20 mouse cellular contexts compared by ENCODE assay signal in the genomic region with DNA sequence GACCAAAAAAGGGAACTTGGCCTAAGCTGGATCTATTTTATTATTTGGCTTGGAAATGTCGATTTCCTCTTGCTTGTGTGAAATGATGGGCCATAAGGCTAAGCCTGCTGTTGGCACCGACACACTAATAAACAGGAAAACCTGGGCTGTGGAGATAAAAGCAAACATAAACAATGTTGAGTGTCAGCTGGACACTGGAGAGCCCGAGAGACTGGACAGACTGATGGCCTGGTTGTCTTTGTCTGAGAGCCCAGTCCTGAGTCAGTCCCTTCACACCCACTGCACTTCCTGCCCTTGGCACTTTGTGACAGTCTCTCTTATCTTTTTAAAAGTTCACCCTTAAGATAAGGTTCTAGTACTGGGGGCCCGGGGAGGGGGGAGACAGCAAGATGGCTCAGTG. TPM values are rescaled to one million over a fixed set of nuclear protein-coding genes. Genes with fewer than 3 reads are reported as not detected.
A peak's percentile ranks its signal among the peaks of the same experiment; 100 is the strongest.
DNase-seq lines count a peak whose midpoint lies in the region; ATAC-seq and TF ChIP-seq lines count a peak whose summit lies in the region.
"Had no signal": no experiment of that assay in that cellular context is flagged by ENCODE, and none has a peak within 500 bp of the region (broad histone marks: within the 10 kb centered on the region; RNA-seq: fewer than 3 reads in every experiment).

No protein-coding gene starts in this region.

- H3K9me3 ChIP-seq in heart, embryonic 16.5 days (replicated peaks; ENCODE audit: control insufficient read depth, low read length) = no peaks in the 10 kb centered on the region
- H3K9me3 ChIP-seq in megakaryocyte, embryonic 14.5 days = no peaks in the 10 kb centered on the region
- no peaks in the 10 kb centered on the region for H3K9me3 ChIP-seq in lung, embryonic 14.5 days (ENCODE audit: low read depth, low read length)
- H3K9me3 ChIP-seq: forebrain, embryonic 13.5 days; hindbrain, embryonic 10.5 days; limb, embryonic 15.5 days; midbrain, embryonic 12.5 days; neural tube, embryonic 15.5 days; stomach, embryonic 15.5 days had no signal

- 37% methylated on average over 4 of the region's 4 CpGs for WGBS in heart, embryonic 16.5 days
- WGBS in lung, embryonic 14.5 days = 18% methylated on average over 4 of the region's 4 CpGs

- H3K36me3 ChIP-seq in heart, embryonic 16.5 days (ENCODE audit: control insufficient read depth, insufficient read depth) = no peaks in the 10 kb centered on the region
- no peaks in the 10 kb centered on the region for H3K36me3 ChIP-seq in megakaryocyte, embryonic 14.5 days (replicated peaks; ENCODE audit: low read length)
- no peaks in the 10 kb centered on the region for H3K36me3 ChIP-seq in lung, embryonic 14.5 days (ENCODE audit: insufficient read depth)
- H3K36me3 ChIP-seq: hindbrain, embryonic 10.5 days; limb, embryonic 15.5 days; midbrain, embryonic 12.5 days; neural tube, embryonic 15.5 days; stomach, embryonic 15.5 days had no signal

- no peak overlapping the region for H3K9ac ChIP-seq in heart, embryonic 16.5 days (ENCODE audit: low read length)
- no peak overlapping the region for H3K9ac ChIP-seq in lung, embryonic 14.5 days
- H3K9ac ChIP-seq: forebrain, embryonic 13.5 days; limb, embryonic 15.5 days; liver, postnatal 0 days; midbrain, embryonic 12.5 days; neural tube, embryonic 15.5 days; stomach, embryonic 15.5 days had no signal

- intact Hi-C loops in heart, postnatal 36 days (cut with DNase I) = no loop called here

- TF ChIP-seq CTCF in lung, embryonic 14.5 days (IDR thresholded peaks at IDR 0.05; ENCODE audit: low read depth) = no peak

- no peak overlapping the region for H3K4me3 ChIP-seq in heart, embryonic 16.5 days (ENCODE audit: low read length)
- H3K4me3 ChIP-seq in megakaryocyte, embryonic 14.5 days (replicated peaks) = peak overlapping the region; percentile 33
- H3K4me3 ChIP-seq in lung, embryonic 14.5 days (ENCODE audit: low read depth, low read length) = no peak overlapping the region
- H3K4me3 ChIP-seq: forebrain, embryonic 13.5 days; hindbrain, embryonic 10.5 days; limb, embryonic 15.5 days; midbrain, embryonic 12.5 days; neural tube, embryonic 15.5 days; stomach, embryonic 15.5 days had no signal

- H3K27ac ChIP-seq in heart, embryonic 16.5 days (ENCODE audit: low read length) = no peak overlapping the region
- H3K27ac ChIP-seq in lung, embryonic 14.5 days (ENCODE audit: low read depth) = no peak overlapping the region
- H3K27ac ChIP-seq: forebrain, embryonic 13.5 days; hindbrain, embryonic 10.5 days; limb, embryonic 15.5 days; midbrain, embryonic 12.5 days; neural tube, embryonic 15.5 days; stomach, embryonic 15.5 days had no signal

- H3K27me3 ChIP-seq in heart, embryonic 16.5 days (ENCODE audit: control insufficient read depth, insufficient read depth, low read length) = no peaks in the 10 kb centered on the region
- H3K27me3 ChIP-seq in megakaryocyte, embryonic 14.5 days (replicated peaks) = no peaks in the 10 kb centered on the region
- no peaks in the 10 kb centered on the region for H3K27me3 ChIP-seq in lung, embryonic 14.5 days (ENCODE audit: insufficient read depth, low read length)
- H3K27me3 ChIP-seq: forebrain, embryonic 13.5 days; limb, embryonic 15.5 days; midbrain, embryonic 12.5 days; neural tube, embryonic 15.5 days; stomach, embryonic 15.5 days had no signal

- H3K4me1 ChIP-seq in heart, embryonic 16.5 days (ENCODE audit: control insufficient read depth, insufficient read depth, low read length) = peaks cover 9% of the 10 kb centered on the region
- H3K4me1 ChIP-seq in megakaryocyte, embryonic 14.5 days = peaks cover 52% of the 10 kb centered on the region
- no peaks in the 10 kb centered on the region for H3K4me1 ChIP-seq in lung, embryonic 14.5 days (ENCODE audit: insufficient read depth)
- H3K4me1 ChIP-seq: forebrain, embryonic 13.5 days; hindbrain, embryonic 10.5 days; limb, embryonic 15.5 days; midbrain, embryonic 12.5 days; neural tube, embryonic 15.5 days; stomach, embryonic 15.5 days had no signal

- no peak for DNase-seq in heart, postnatal 36 days
- DNase-seq in lung, embryonic 14.5 days = peak; percentile 37
- DNase-seq in ovary, postnatal 36 days (ENCODE audit: low spot score) = no peak
- DNase-seq in frontal cortex, postnatal 36 days (ENCODE audit: low spot score in 2 of 2) = no peak
- DNase-seq: cerebellum, adult 8-10 months; embryo, embryonic 11 days; layer of hippocampus, adult 9-11 months; liver, postnatal 0 days; retina, postnatal 1 day had no signal

- no peak overlapping the region for H3K4me2 ChIP-seq in heart, embryonic 16.5 days (ENCODE audit: low read depth, low read length)
- H3K4me2 ChIP-seq in lung, embryonic 14.5 days = no peak overlapping the region
- H3K4me2 ChIP-seq: forebrain, embryonic 13.5 days; limb, embryonic 15.5 days; midbrain, embryonic 12.5 days; neural tube, embryonic 15.5 days; stomach, embryonic 15.5 days had no signal

- ATAC-seq in heart, embryonic 16.5 days (replicated peaks; ENCODE audit: extremely low read depth, insufficient read depth, low FRiP score) = peak; percentile 49; the same call in 1 of the 2 replicates
- ATAC-seq in megakaryocyte, adult 5-6 weeks (ENCODE audit: poor library complexity, severe bottlenecking) = no peak
- no peak for ATAC-seq in lung, embryonic 14.5 days (ENCODE audit: insufficient read depth)
- ATAC-seq: activated CD4-positive, CD25-positive, alpha-beta regulatory T cell, adult 4 months; forebrain, embryonic 13.5 days; liver, postnatal 0 days had no signal

RNA-seq across cellular contexts. Expression of gene Hexa, which starts 16.4 kb away (rescaled TPM):
- polyA plus RNA-seq in heart, embryonic 16.5 days (2015; fragmentation: Nextera tagmentation; extraction: Ambion mirVana) = 66.2 and 76.3 TPM in 2 replicates
- 10 to 100 TPM; 43.9 to 47.0 TPM for total RNA-seq in heart, postnatal 36 days (2021)
- 125 and 176 TPM in 2 replicates for polyA plus RNA-seq in megakaryocyte, embryonic 14.5 days (2012; ENCODE audit: insufficient read depth, low replicate concordance)
- total RNA-seq in megakaryocyte, adult 5-6 weeks (2015) = 159 and 162 TPM in 2 replicates
- total RNA-seq in megakaryocyte, adult 5-6 weeks (2017) = 252 and 269 TPM in 2 replicates
- polyA plus RNA-seq in lung, embryonic 14.5 days (2014; fragmentation: Nextera tagmentation; extraction: Ambion mirVana) = 67.3 and 68.2 TPM in 2 replicates

RNA-seq across cellular contexts. Expression of gene Tmem202, which starts 16.7 kb away (rescaled TPM):
- polyA plus RNA-seq in heart, embryonic 16.5 days (2015; fragmentation: Nextera tagmentation; extraction: Ambion mirVana) = 0.27 and 0.34 TPM in 2 replicates
- total RNA-seq in heart, postnatal 36 days (2021) = under 1 TPM; 0.28 to 0.57 TPM
- polyA plus RNA-seq in megakaryocyte, embryonic 14.5 days (2012; ENCODE audit: insufficient read depth, low replicate concordance) = 0.11 TPM in 1 of 2 replicates, not detected in the other
- 0.75 and 1.4 TPM in 2 replicates for total RNA-seq in megakaryocyte, adult 5-6 weeks (2015)
- 0.41 and 0.59 TPM in 2 replicates for total RNA-seq in megakaryocyte, adult 5-6 weeks (2017)
- polyA plus RNA-seq in lung, embryonic 14.5 days (2014; fragmentation: Nextera tagmentation; extraction: Ambion mirVana) = 0.18 TPM in 1 of 2 replicates, not detected in the other
- polyA plus RNA-seq: activated CD4-positive, CD25-positive, alpha-beta regulatory T cell, adult 4 months; forebrain, embryonic 13.5 days; hindbrain, embryonic 10.5 days; intestine, embryonic 14.5 days; limb, embryonic 15.5 days; midbrain, embryonic 12.5 days; stomach, embryonic 15.5 days had no signal

RNA-seq across cellular contexts. Expression of gene Arih1, which starts 36.5 kb away (rescaled TPM):
- polyA plus RNA-seq in heart, embryonic 16.5 days (2015; fragmentation: Nextera tagmentation; extraction: Ambion mirVana) = 13.6 and 16.9 TPM in 2 replicates
- 10 to 100 TPM; 77.6 to 83.7 TPM for total RNA-seq in heart, postnatal 36 days (2021)
- polyA plus RNA-seq in megakaryocyte, embryonic 14.5 days (2012; ENCODE audit: insufficient read depth, low replicate concordance) = 15.7 and 16.8 TPM in 2 replicates
- total RNA-seq in megakaryocyte, adult 5-6 weeks (2015) = 84.9 and 95.7 TPM in 2 replicates
- 71.7 and 94.6 TPM in 2 replicates for total RNA-seq in megakaryocyte, adult 5-6 weeks (2017)
- polyA plus RNA-seq in lung, embryonic 14.5 days (2014; fragmentation: Nextera tagmentation; extraction: Ambion mirVana) = 17.8 and 20.2 TPM in 2 replicates

RNA-seq across cellular contexts. Expression of gene Celf6, which starts 54.8 kb away (rescaled TPM):
- 0.17 and 0.35 TPM in 2 replicates for polyA plus RNA-seq in heart, embryonic 16.5 days (2015; fragmentation: Nextera tagmentation; extraction: Ambion mirVana)
- not detected for total RNA-seq in heart, postnatal 36 days (2021)
- 2.1 TPM in 1 of 2 replicates, not detected in the other for polyA plus RNA-seq in megakaryocyte, embryonic 14.5 days (2012; ENCODE audit: insufficient read depth, low replicate concordance)
- total RNA-seq in megakaryocyte, adult 5-6 weeks (2015) = not detected in 2 replicates
- total RNA-seq in megakaryocyte, adult 5-6 weeks (2017) = not detected in 2 replicates
- 0.41 and 0.45 TPM in 2 replicates for polyA plus RNA-seq in lung, embryonic 14.5 days (2014; fragmentation: Nextera tagmentation; extraction: Ambion mirVana)
- polyA plus RNA-seq: activated CD4-positive, CD25-positive, alpha-beta regulatory T cell, adult 4 months; liver, postnatal 0 days had no signal
